Mouse (Mus musculus): Measurements from ENCODE around the gene Atg7. TPM values are rescaled to one million over a fixed set of nuclear protein-coding genes. Genes with fewer than 3 reads are reported as not detected.

The Atg7 gene
- polyA plus RNA-seq, 1 experiment from 2014 or later: 10.9 TPM

DNA sequence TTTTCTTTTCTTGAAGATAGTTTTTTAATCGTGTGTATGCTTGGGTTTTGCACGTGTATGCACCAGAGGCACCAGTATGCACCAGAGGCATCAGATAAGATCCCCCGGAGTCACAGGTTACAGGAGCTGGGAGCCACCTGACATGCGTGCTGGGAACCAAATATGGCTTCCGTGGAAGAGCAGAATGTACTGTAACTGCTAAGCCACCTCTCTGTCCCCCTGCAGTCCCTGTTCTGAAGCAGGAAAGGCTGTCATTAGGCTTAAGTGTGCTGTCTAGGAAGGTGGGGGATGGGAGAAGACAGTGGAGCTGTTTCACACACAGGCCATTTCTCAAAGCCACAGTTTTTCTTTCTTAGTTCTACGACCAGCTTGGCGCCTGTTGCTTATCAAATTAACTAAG is 205.9 kb downstream of the Atg7 start:
- Histone ChIP-seq H3K9me3 (ENCODE audit: low read length) (no peaks in the 10 kb centered on the region), H3K4me3 (ENCODE audit: low read depth, low read length) (no peak overlapping the region), H3K9ac (replicated peaks) (no peak overlapping the region), H3K27ac (ENCODE audit: low read depth) (no peak overlapping the region), H3K4me2 (ENCODE audit: low read depth, low read length) (no peak overlapping the region), H3K4me1 (ENCODE audit: insufficient read depth) (peaks cover 5% of the 10 kb centered on the region), H3K27me3 (ENCODE audit: insufficient read depth, low read length) (no peaks in the 10 kb centered on the region), H3K36me3 (replicated peaks; ENCODE audit: insufficient read depth, low read length) (no peaks in the 10 kb centered on the region)
- WGBS (ENCODE audit: insufficient replicate concordance): 34% methylated on average over 7 of the region's 7 CpGs
- ATAC-seq: no peak
- no peak for TF ChIP-seq CTCF (IDR thresholded peaks at IDR 0.05; ENCODE audit: low read depth)
- no peak for TF ChIP-seq EP300 (IDR thresholded peaks at IDR 0.05; ENCODE audit: low read depth)
- no peak for DNase-seq

DNA sequence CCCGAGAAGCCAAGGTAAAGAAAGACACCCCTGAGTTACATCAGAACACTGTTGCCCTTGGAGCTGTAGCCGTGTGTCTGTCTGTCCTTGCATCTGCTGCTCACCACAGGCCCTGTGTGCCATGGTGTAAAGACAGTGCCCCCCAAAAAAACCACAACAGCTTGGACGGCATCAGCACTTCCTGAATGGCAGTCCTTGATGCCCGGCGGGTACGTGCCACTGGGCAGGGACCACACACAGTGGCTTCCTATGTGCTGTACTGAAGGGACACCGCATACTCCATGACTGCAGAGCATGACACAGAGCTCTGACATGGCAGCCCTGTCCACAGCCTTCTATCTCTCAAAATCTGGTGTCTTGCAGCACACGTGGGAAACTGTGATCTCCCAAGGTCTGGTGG is 206.9 kb downstream of the Atg7 start:
- Histone ChIP-seq H3K36me3 (replicated peaks; ENCODE audit: insufficient read depth, low read length) (no peaks in the 10 kb centered on the region), H3K27me3 (ENCODE audit: insufficient read depth, low read length) (no peaks in the 10 kb centered on the region), H3K4me2 (ENCODE audit: low read depth, low read length) (no peak overlapping the region), H3K27ac (ENCODE audit: low read depth) (no peak overlapping the region), H3K9me3 (ENCODE audit: low read length) (no peaks in the 10 kb centered on the region), H3K4me3 (ENCODE audit: low read depth, low read length) (no peak overlapping the region), H3K4me1 (ENCODE audit: insufficient read depth) (peaks cover 5% of the 10 kb centered on the region), H3K9ac (replicated peaks) (no peak overlapping the region)
- TF ChIP-seq CTCF (IDR thresholded peaks at IDR 0.05; ENCODE audit: low read depth) (no peak), EP300 (IDR thresholded peaks at IDR 0.05; ENCODE audit: low read depth) (no peak)
- WGBS (ENCODE audit: insufficient replicate concordance): 58% methylated on average over 8 of the region's 8 CpGs
- ATAC-seq (no peak), DNase-seq (no peak)

DNA sequence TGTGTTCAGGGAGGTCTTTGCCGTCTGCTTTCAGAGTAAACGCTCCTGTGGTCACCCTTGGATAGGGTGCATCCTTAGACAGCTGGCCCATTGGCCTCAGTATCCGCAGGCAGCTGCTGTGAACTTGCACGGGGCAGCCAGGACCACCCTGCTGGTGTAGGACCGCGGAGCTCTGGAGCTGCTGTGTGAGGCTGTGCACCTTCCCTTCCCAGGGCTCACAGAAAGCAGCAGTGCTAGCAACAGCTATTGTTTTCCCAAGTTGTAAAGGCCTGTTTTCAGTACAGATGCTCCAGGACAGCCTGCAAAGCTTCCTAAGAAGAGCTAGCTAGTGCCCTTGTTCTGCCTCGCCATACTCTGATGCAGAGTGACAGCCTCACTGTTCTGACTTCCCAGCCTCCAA is 208.8 kb downstream of the Atg7 start:
- TF ChIP-seq CTCF (IDR thresholded peaks at IDR 0.05; ENCODE audit: low read depth) (no peak), EP300 (IDR thresholded peaks at IDR 0.05; ENCODE audit: low read depth) (no peak)
- no peaks in the 10 kb centered on the region for H3K9me3 ChIP-seq (ENCODE audit: low read length)
- H3K4me2 ChIP-seq (ENCODE audit: low read depth, low read length): no peak overlapping the region
- no peaks in the 10 kb centered on the region for H3K27me3 ChIP-seq (ENCODE audit: insufficient read depth, low read length)
- H3K36me3 ChIP-seq (replicated peaks; ENCODE audit: insufficient read depth, low read length): no peaks in the 10 kb centered on the region
- ATAC-seq (no peak), DNase-seq (no peak)
- no peak overlapping the region for H3K27ac ChIP-seq (ENCODE audit: low read depth)
- no peak overlapping the region for H3K9ac ChIP-seq (replicated peaks)
- H3K4me3 ChIP-seq (ENCODE audit: low read depth, low read length): no peak overlapping the region
- WGBS (ENCODE audit: insufficient replicate concordance): 77% methylated on average over 7 of the region's 7 CpGs
- H3K4me1 ChIP-seq (ENCODE audit: insufficient read depth): peaks cover 5% of the 10 kb centered on the region

DNA sequence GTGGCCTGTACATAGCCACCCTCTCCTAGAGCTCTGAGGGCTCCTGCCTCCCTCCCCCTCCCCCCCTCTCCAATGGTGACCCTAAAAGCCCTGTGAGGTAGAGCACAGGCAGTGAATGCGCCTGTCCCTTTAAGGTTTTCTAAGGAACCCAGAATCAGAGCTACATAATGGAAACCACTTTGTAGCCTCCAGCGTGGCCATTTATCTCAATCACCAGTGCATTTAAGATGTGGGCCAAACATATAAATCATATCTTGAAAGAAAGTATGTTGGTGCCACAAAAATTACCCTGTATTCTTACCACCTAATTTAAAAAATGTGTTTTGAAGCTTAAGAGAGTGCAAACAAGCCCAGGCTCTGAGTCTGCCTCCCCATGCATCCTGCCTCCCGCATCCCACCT is 209.8 kb downstream of the Atg7 start:
- no peaks in the 10 kb centered on the region for H3K9me3 ChIP-seq (ENCODE audit: low read length)
- H3K27me3 ChIP-seq (ENCODE audit: insufficient read depth, low read length): no peaks in the 10 kb centered on the region
- H3K36me3 ChIP-seq (replicated peaks; ENCODE audit: insufficient read depth, low read length): no peaks in the 10 kb centered on the region
- no peak overlapping the region for H3K4me2 ChIP-seq (ENCODE audit: low read depth, low read length)
- no peak overlapping the region for H3K27ac ChIP-seq (ENCODE audit: low read depth)
- H3K4me1 ChIP-seq (ENCODE audit: insufficient read depth): peaks cover 5% of the 10 kb centered on the region; the same call in 1 of the 2 replicates
- H3K4me3 ChIP-seq (ENCODE audit: low read depth, low read length): no peak overlapping the region
- no peak overlapping the region for H3K9ac ChIP-seq (replicated peaks)
- ATAC-seq (no peak), DNase-seq (no peak)
- TF ChIP-seq CTCF (IDR thresholded peaks at IDR 0.05; ENCODE audit: low read depth) (no peak), EP300 (IDR thresholded peaks at IDR 0.05; ENCODE audit: low read depth) (no peak)
- WGBS (ENCODE audit: insufficient replicate concordance): 71% methylated on average over 3 of the region's 3 CpGs

DNA sequence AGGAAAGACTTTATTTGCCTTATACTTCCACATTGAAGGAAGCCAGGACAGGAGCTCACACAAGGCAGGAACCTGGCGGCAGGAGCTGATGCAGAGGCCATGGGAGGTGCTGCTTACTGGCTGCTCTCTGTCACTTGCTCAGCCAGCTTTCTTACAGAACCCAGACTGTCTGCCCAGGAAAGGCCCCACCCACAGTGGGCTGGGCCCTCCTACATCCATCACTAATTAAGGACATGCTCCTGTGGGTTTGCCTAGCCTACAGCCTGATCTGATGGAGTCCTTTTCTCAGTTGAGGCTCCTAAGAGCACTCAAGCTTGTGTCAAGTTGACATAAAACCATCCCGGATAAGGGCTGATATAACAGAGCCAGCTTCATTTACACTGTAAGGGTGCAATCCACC is 211.5 kb downstream of the Atg7 start:
- TF ChIP-seq EP300 (IDR thresholded peaks at IDR 0.05; ENCODE audit: low read depth) (no peak), CTCF (IDR thresholded peaks at IDR 0.05; ENCODE audit: low read depth) (no peak)

DNA sequence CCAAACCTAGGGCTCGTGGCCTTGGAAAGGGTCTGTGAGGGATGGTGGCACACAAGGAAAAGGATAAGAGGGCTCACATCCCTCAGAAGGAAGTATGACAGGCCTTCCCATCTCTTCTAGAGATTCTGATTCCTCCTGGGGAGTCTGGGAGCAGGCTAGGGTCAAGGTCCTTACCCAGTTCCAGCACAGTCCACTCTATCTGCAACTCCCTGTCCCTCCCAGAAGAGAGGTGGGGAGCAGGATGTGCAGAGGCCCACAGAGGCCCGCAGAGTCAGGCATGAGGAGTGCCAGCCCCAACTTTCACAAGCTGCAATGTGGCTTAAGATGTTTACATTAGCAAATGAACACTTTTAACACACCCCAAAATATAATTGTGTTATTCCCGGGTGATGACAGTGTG is 212.7 kb downstream of the Atg7 start:
- TF ChIP-seq CTCF (IDR thresholded peaks at IDR 0.05; ENCODE audit: low read depth): no peak
- TF ChIP-seq EP300 (IDR thresholded peaks at IDR 0.05; ENCODE audit: low read depth): no peak
- ATAC-seq (no peak), DNase-seq (no peak)
- H3K4me1 ChIP-seq (ENCODE audit: insufficient read depth): no peaks in the 10 kb centered on the region; the same call in 1 of the 2 replicates
- H3K36me3 ChIP-seq (replicated peaks; ENCODE audit: insufficient read depth, low read length): 0 out of 2 replicates have a peak, but pooled peaks cover 3% of the 10 kb centered on the region
- no peaks in the 10 kb centered on the region for H3K9me3 ChIP-seq (ENCODE audit: low read length)
- H3K4me3 ChIP-seq (ENCODE audit: low read depth, low read length): no peak overlapping the region
- no peak overlapping the region for H3K27ac ChIP-seq (ENCODE audit: low read depth)
- 56% methylated on average over 3 of the region's 3 CpGs for WGBS (ENCODE audit: insufficient replicate concordance)
- H3K9ac ChIP-seq (replicated peaks): no peak overlapping the region
- H3K27me3 ChIP-seq (ENCODE audit: insufficient read depth, low read length): no peaks in the 10 kb centered on the region
- H3K4me2 ChIP-seq (ENCODE audit: low read depth, low read length): no peak overlapping the region

More for the DNA sequence above, 211.5 kb downstream of the Atg7 start:
- Histone ChIP-seq H3K4me3 (ENCODE audit: low read depth, low read length) (no peak overlapping the region), H3K27me3 (ENCODE audit: insufficient read depth, low read length) (no peaks in the 10 kb centered on the region), H3K4me1 (ENCODE audit: insufficient read depth) (no peaks in the 10 kb centered on the region; the same call in 1 of the 2 replicates), H3K27ac (ENCODE audit: low read depth) (no peak overlapping the region), H3K9me3 (ENCODE audit: low read length) (no peaks in the 10 kb centered on the region), H3K9ac (replicated peaks) (no peak overlapping the region), H3K36me3 (replicated peaks; ENCODE audit: insufficient read depth, low read length) (no peaks in the 10 kb centered on the region), H3K4me2 (ENCODE audit: low read depth, low read length) (no peak overlapping the region)
- WGBS (ENCODE audit: insufficient replicate concordance): 56% methylated on average over 2 of the region's 2 CpGs
- DNase-seq (no peak), ATAC-seq (no peak)

DNA sequence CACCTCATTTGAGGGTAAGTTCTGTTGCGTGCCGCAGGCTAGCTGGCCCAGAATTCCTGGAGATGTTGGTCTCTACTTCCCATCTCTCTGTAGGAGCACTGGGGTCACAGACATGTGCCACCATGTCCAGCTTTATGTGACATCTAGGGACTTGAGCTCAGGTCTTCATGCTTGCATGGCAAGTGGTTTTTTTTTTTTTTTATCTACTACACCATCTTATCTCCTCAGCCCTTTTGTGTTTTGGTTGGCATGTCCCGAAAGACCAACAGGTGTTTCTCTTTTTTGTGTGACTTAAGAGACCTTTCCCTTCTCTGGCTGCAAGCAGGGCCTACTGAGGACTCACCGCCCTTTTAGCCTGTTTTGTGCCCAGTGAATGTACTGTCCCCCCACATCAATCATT is 213.6 kb downstream of the Atg7 start:
- TF ChIP-seq EP300 (IDR thresholded peaks at IDR 0.05; ENCODE audit: low read depth) (no peak), CTCF (IDR thresholded peaks at IDR 0.05; ENCODE audit: low read depth) (no peak)
- no peak overlapping the region for H3K4me2 ChIP-seq (ENCODE audit: low read depth, low read length)

More for the DNA sequence above, 213.6 kb downstream of the Atg7 start:
- Histone ChIP-seq H3K36me3 (replicated peaks; ENCODE audit: insufficient read depth, low read length) (peaks cover 11% of the 10 kb centered on the region; the same call in 1 of the 2 replicates), H3K9ac (replicated peaks) (no peak overlapping the region), H3K4me3 (ENCODE audit: low read depth, low read length) (no peak overlapping the region), H3K27ac (ENCODE audit: low read depth) (no peak overlapping the region), H3K4me1 (ENCODE audit: insufficient read depth) (no peaks in the 10 kb centered on the region; the same call in 1 of the 2 replicates), H3K9me3 (ENCODE audit: low read length) (no peaks in the 10 kb centered on the region), H3K27me3 (ENCODE audit: insufficient read depth, low read length) (no peaks in the 10 kb centered on the region)
- WGBS (ENCODE audit: insufficient replicate concordance): 81% methylated on average over 4 of the region's 4 CpGs
- no peak for DNase-seq
- ATAC-seq: no peak
